Mouse (Mus musculus) heart, adult 2 months (tissue): ENCODE measurements around the gene Syn3. TPM values are rescaled to one million over a fixed set of nuclear protein-coding genes. Genes with fewer than 3 reads are reported as not detected.

ENCODE experiments used
- DNase-seq, 2 experiments: peaks; one replicate each; pipeline ENCODE4 v3.0.0; 2021
- H3K27ac ChIP-seq: fragments of 200-600 bp; 2 replicates; pipeline ENCODE4 v1.8.1; 2022
- H3K27me3 ChIP-seq: fragments of 200-500 bp; 2 replicates; pipeline ENCODE4 v1.6.1; 2012; ENCODE audit warnings: mild to moderate bottlenecking, low read length, inconsistent platforms, mixed read lengths; ENCODE audit not compliant: control insufficient read depth, insufficient read depth
- H3K36me3 ChIP-seq: fragments of 200-500 bp; 2 replicates; pipeline ENCODE4 v1.6.1; 2012; ENCODE audit warnings: low read length, inconsistent platforms; ENCODE audit not compliant: control insufficient read depth, insufficient read depth
- H3K4me1 ChIP-seq: fragments of 200-500 bp; 2 replicates; pipeline ENCODE4 v1.6.1; 2011; ENCODE audit warnings: low read length; ENCODE audit not compliant: control insufficient read depth, insufficient read depth
- H3K4me3 ChIP-seq: fragments of 200-600 bp; 2 replicates; pipeline ENCODE4 v1.8.1; 2022
- H3K79me2 ChIP-seq: fragments of 200-500 bp; replicated peaks from 2 replicates; pipeline ENCODE4 v1.6.1; 2012; ENCODE audit warnings: mild to moderate bottlenecking, inconsistent platforms, low read length, moderate library complexity, mixed read lengths; ENCODE audit not compliant: control insufficient read depth, insufficient read depth
- H3K9ac ChIP-seq: fragments of 200-500 bp; 2 replicates; pipeline ENCODE4 v1.6.1; 2012; ENCODE audit warnings: low read depth, mild to moderate bottlenecking, control low read depth, inconsistent platforms, low read length, mixed read lengths
- CTCF ChIP-seq: fragments of 200-600 bp; IDR thresholded peaks from 2 replicates; pipeline ENCODE4 v1.8.1; 2022; ENCODE audit warnings: antibody characterized with exemption, mild to moderate bottlenecking, moderate library complexity
- EP300 ChIP-seq: fragments of 200-500 bp; IDR thresholded peaks from 2 replicates; pipeline ENCODE4 v1.6.1; 2011; ENCODE audit warnings: low read depth, low read length, control low read depth; ENCODE audit not compliant: insufficient read depth
- POLR2A ChIP-seq: fragments of 200-500 bp; IDR thresholded peaks from 2 replicates; pipeline ENCODE4 v1.6.1; 2011; ENCODE audit warnings: mild to moderate bottlenecking, low read depth, low read length, control low read depth; ENCODE audit not compliant: insufficient read depth
- WGBS: fragments of 180-500 bp; shearing (Covaris S2); methylation state at CpG from one replicate; pipeline ENCODE4 v1.1.7; 2018; 5-methylcytosine and 5-hydroxymethylcytosine counted together
- intact Hi-C: fragments of 180-260 bp; cut with DNase I; formaldehyde crosslinking; loops from one replicate; pipeline ENCODE4 v1.15.1; 2025
- polyA plus RNA-seq: library from polyadenylated mRNA; depleted of rRNA; stranded (reverse); fragments of >200 nt; gene quantifications from 2 replicates; pipeline ENCODE4 v1.2.3, GENCODE M21; 2012
- total RNA-seq, 2 experiments: library from RNA; stranded (reverse); gene quantifications; 2 replicates each; pipeline ENCODE4 v1.2.3; 2021

The Syn3 gene
- total and polyA plus RNA-seq, 3 experiments, result 0.31 to 0.75 (median 0.41) TPM

DNA sequence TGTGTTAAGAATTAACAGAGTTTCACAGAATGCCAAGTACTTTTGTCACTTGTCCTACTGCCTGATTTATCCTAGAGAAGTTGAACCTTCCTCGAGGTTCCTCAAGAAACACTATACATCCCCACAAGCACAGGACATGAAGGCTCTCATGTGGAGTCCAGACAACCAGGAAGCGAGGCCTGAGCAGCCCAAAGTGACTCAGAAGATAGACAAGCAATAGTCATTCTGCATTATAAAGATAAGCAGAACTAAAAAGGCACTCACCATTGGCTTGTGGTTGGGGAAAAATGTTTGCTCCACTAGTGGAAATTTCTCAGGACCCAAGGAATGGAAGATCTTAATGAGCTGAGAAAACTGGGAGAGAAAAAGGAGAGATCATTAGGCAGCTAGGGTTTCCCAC lies 147.4 kb downstream of the Syn3 start:
- WGBS, result 60% methylated on average over 2 of the region's 2 CpGs
- no peak for TF ChIP-seq CTCF
- TF ChIP-seq POLR2A, result no peak
- TF ChIP-seq EP300, result no peak
- DNase-seq, result no peak
- peaks cover 9% of the 10 kb centered on the region for H3K36me3 ChIP-seq
- no peak overlapping the region for H3K9ac ChIP-seq
- no peak overlapping the region for H3K4me3 ChIP-seq
- H3K4me1 ChIP-seq, result no peaks in the 10 kb centered on the region
- intact Hi-C loops, result no loop called here
- no peaks in the 10 kb centered on the region for H3K27me3 ChIP-seq
- no peak overlapping the region for H3K27ac ChIP-seq
- no peaks in the 10 kb centered on the region for H3K79me2 ChIP-seq

GRCm38 (mm10) chr10:86346235-86346840 lies 152.4 kb downstream of the Syn3 start:
- H3K27ac ChIP-seq, result peak overlapping the region; percentile 18; the same call in 1 of the 2 replicates
- no peak for DNase-seq
- H3K79me2 ChIP-seq, result no peaks in the 10 kb centered on the region
- peaks cover 27% of the 10 kb centered on the region for H3K36me3 ChIP-seq
- intact Hi-C loops, result no loop called here
- no peak for TF ChIP-seq POLR2A
- TF ChIP-seq EP300, result no peak
- no peak for TF ChIP-seq CTCF
- no peak overlapping the region for H3K9ac ChIP-seq
- WGBS, result 30% methylated on average over 3 of the region's 3 CpGs
- peaks cover 21% of the 10 kb centered on the region for H3K4me1 ChIP-seq
- H3K27me3 ChIP-seq, result no peaks in the 10 kb centered on the region
- no peak overlapping the region for H3K4me3 ChIP-seq

GRCm38 (mm10) chr10:86345645-86346044 lies 153.1 kb downstream of the Syn3 start:
- no peaks in the 10 kb centered on the region for H3K79me2 ChIP-seq
- H3K9ac ChIP-seq, result no peak overlapping the region
- WGBS, result 97% methylated on average over 9 of the region's 9 CpGs
- intact Hi-C loops, result no loop called here
- H3K36me3 ChIP-seq, result peaks cover 31% of the 10 kb centered on the region
- H3K27ac ChIP-seq, result peak overlapping the region; percentile 5; the same call in 1 of the 2 replicates
- H3K4me3 ChIP-seq, result no peak overlapping the region
- DNase-seq, result no peak
- TF ChIP-seq POLR2A, result no peak
- TF ChIP-seq CTCF, result no peak
- no peak for TF ChIP-seq EP300
- peaks cover 26% of the 10 kb centered on the region for H3K4me1 ChIP-seq
- no peaks in the 10 kb centered on the region for H3K27me3 ChIP-seq

DNA sequence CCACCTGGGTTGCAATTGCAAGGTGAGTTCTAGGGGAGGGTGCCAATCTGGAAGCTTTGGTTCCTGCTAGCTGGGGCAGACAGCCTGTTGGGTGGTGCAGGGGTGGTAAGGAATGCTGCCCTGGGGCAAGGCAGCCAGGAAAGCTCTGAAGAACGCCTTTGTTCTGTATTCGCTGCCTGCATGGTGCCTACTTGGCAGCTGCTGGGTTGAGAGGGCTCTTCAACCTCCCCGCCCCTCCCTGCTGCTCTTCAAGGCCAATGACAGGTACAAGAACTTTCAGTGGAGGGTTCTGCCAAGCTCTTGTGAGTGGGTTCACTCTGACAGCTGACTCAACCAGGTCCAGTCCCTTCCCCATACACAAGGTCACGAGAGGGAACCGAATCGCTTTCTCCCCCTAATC lies 154.0 kb downstream of the Syn3 start:
- intact Hi-C loops, result loop anchor here (5.0 kb wide), 1 partner anchor 113 kb away; no protein-coding TSS in a partner anchor
- peak in 1 of 2 experiments; percentile 36 for DNase-seq
- H3K4me1 ChIP-seq, result peaks cover 35% of the 10 kb centered on the region
- WGBS, result 58% methylated on average over 6 of the region's 6 CpGs
- H3K9ac ChIP-seq, result no peak overlapping the region
- H3K4me3 ChIP-seq, result no peak overlapping the region
- no peak for TF ChIP-seq POLR2A
- TF ChIP-seq EP300, result no peak
- H3K79me2 ChIP-seq, result no peaks in the 10 kb centered on the region
- peak overlapping the region; percentile 56 for H3K27ac ChIP-seq
- no peaks in the 10 kb centered on the region for H3K27me3 ChIP-seq
- peaks cover 38% of the 10 kb centered on the region for H3K36me3 ChIP-seq

- Histone ChIP-seq H3K4me1 (peaks cover 39% of the 10 kb centered on the region), H3K27ac (peak overlapping the region; percentile 56), H3K4me3 (no peak overlapping the region), H3K79me2 (no peaks in the 10 kb centered on the region), H3K9ac (no peak overlapping the region), H3K36me3 (peaks cover 40% of the 10 kb centered on the region), H3K27me3 (no peaks in the 10 kb centered on the region)
- intact Hi-C loops, result loop anchor here (5.0 kb wide), 1 partner anchor 113 kb away; no protein-coding TSS in a partner anchor
- no peak for DNase-seq
- WGBS, result 83% methylated on average over 7 of the region's 7 CpGs
- TF ChIP-seq EP300, result 0 out of 2 replicates have a peak, but pooled peaks have one; percentile 13
- TF ChIP-seq POLR2A, result no peak
Observed at GRCm38 (mm10) chr10:86343931-86344330, 154.8 kb downstream of the Syn3 start.

DNA sequence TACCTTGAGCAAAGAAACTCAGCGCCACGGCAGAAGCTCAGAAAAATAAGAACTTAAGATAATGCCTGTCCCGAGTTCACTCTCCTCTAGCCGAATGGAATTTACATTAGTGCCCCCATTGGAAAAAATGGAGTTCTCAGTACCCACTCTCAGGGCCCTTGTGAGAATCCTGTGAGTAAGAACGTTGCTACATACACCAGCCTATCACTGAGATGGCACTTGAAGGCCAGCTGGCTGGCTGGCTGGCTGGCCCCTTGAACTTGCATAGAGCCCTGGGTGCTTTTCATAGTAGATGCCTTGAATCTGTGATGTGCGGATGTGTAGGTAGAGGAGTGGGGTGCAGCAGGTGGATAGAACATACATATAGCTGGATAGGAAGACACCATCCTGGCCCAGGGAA lies 155.3 kb downstream of the Syn3 start:
- peak overlapping the region; percentile 7 for H3K27ac ChIP-seq
- no peaks in the 10 kb centered on the region for H3K79me2 ChIP-seq
- TF ChIP-seq EP300 (no peak), CTCF (no peak), POLR2A (no peak)
- H3K27me3 ChIP-seq, result no peaks in the 10 kb centered on the region
- peaks cover 44% of the 10 kb centered on the region for H3K4me1 ChIP-seq
- H3K4me3 ChIP-seq, result no peak overlapping the region
- WGBS, result 83% methylated on average over 6 of the region's 6 CpGs
- H3K36me3 ChIP-seq, result peaks cover 45% of the 10 kb centered on the region
- intact Hi-C loops, result loop anchor here (5.0 kb wide), 1 partner anchor 114 kb away; no protein-coding TSS in a partner anchor
- no peak for DNase-seq
- H3K9ac ChIP-seq, result no peak overlapping the region
